ENCODE assay signal across 18 mouse cellular contexts in genomic region chrX:110810753-110811506, GRCm38 (mm10). TPM values are rescaled to one million over a fixed set of nuclear protein-coding genes. Genes with fewer than 3 reads are reported as not detected.
DNase-seq lines count a peak whose midpoint lies in the region; ATAC-seq lines count a peak whose summit lies in the region.
"Had no signal": no experiment of that assay in that cellular context is flagged by ENCODE, and none has a peak within 500 bp of the region (broad histone marks: within the 10 kb centered on the region; RNA-seq: fewer than 3 reads in every experiment).

No protein-coding gene starts in this region.

- WGBS in forebrain, embryonic 11.5 days, result 27% methylated on average over 5 of the region's 5 CpGs
- 23% methylated on average over 5 of the region's 5 CpGs for WGBS in hindbrain, embryonic 11.5 days
- 25% methylated on average over 5 of the region's 5 CpGs for WGBS in midbrain, embryonic 13.5 days

- H3K9me3 ChIP-seq in forebrain, embryonic 11.5 days (ENCODE audit: control insufficient read depth, low read length), result no peaks in the 10 kb centered on the region
- no peaks in the 10 kb centered on the region for H3K9me3 ChIP-seq in hindbrain, embryonic 11.5 days (ENCODE audit: control insufficient read depth, low read length)
- no peaks in the 10 kb centered on the region for H3K9me3 ChIP-seq in midbrain, embryonic 13.5 days
- H3K9me3 ChIP-seq: limb, embryonic 15.5 days had no signal

- no peak for DNase-seq in forebrain, embryonic 11.5 days (ENCODE audit: low spot score)
- peak; percentile 34 for DNase-seq in hindbrain, embryonic 11.5 days (ENCODE audit: low spot score)
- no peak for DNase-seq in adrenal gland, adult (ENCODE audit: inconsistent age in 2 of 2, low spot score in 1 of 2)
- DNase-seq in left cerebral cortex, postnatal 36 days (ENCODE audit: low spot score in 2 of 2), result no peak
- DNase-seq in layer of hippocampus, postnatal 10 days (ENCODE audit: low spot score in 2 of 2), result no peak
- DNase-seq in spleen, postnatal 4 days (ENCODE audit: low spot score in 2 of 2), result no peak
- DNase-seq: gastrocnemius, postnatal 10 days; kidney, adult 8-10 months; lung, adult 2 months; right cerebral cortex, adult 18-20 months had no signal

- ATAC-seq in forebrain, embryonic 11.5 days (replicated peaks; ENCODE audit: low FRiP score), result peak; percentile 36; the same call in 1 of the 2 replicates
- ATAC-seq in hindbrain, embryonic 11.5 days (ENCODE audit: low FRiP score), result peak; percentile 37
- ATAC-seq in midbrain, embryonic 13.5 days, result peak; percentile 21
- ATAC-seq: activated CD4-positive, CD25-positive, alpha-beta regulatory T cell, adult 4 months had no signal

- H3K36me3 ChIP-seq in forebrain, embryonic 11.5 days (ENCODE audit: control insufficient read depth, insufficient read depth, low read length), result no peaks in the 10 kb centered on the region
- no peaks in the 10 kb centered on the region for H3K36me3 ChIP-seq in hindbrain, embryonic 11.5 days (ENCODE audit: control insufficient read depth, insufficient read depth, low read length)
- H3K36me3 ChIP-seq in midbrain, embryonic 13.5 days, result no peaks in the 10 kb centered on the region
- H3K36me3 ChIP-seq: limb, embryonic 15.5 days had no signal

- no peak overlapping the region; the same call in 1 of the 2 replicates for H3K4me3 ChIP-seq in forebrain, embryonic 11.5 days (ENCODE audit: low read depth, low read length)
- peak overlapping the region; percentile 33 for H3K4me3 ChIP-seq in hindbrain, embryonic 11.5 days (ENCODE audit: low read depth, low read length)
- peak overlapping the region; percentile 64 for H3K4me3 ChIP-seq in midbrain, embryonic 13.5 days (replicated peaks)
- H3K4me3 ChIP-seq: erythroblast, embryonic 14.5 days; limb, embryonic 15.5 days; myocyte had no signal

- intact Hi-C loops in left cerebral cortex, postnatal 36 days (cut with DNase I), result no loop called here

- no peak overlapping the region for H3K9ac ChIP-seq in forebrain, embryonic 11.5 days (ENCODE audit: low read length)
- peak overlapping the region; percentile 34 for H3K9ac ChIP-seq in hindbrain, embryonic 11.5 days (ENCODE audit: low read depth, low read length)
- H3K9ac ChIP-seq in midbrain, embryonic 13.5 days (replicated peaks), result peak overlapping the region; percentile 51
- H3K9ac ChIP-seq: limb, embryonic 15.5 days had no signal

- H3K4me1 ChIP-seq in forebrain, embryonic 11.5 days (replicated peaks; ENCODE audit: control insufficient read depth, insufficient read depth, low read length), result peaks cover 2% of the 10 kb centered on the region; the same call in 1 of the 2 replicates
- H3K4me1 ChIP-seq in hindbrain, embryonic 11.5 days (replicated peaks; ENCODE audit: control insufficient read depth, insufficient read depth, low read length), result no peaks in the 10 kb centered on the region
- H3K4me1 ChIP-seq in midbrain, embryonic 13.5 days (replicated peaks), result peaks cover 4% of the 10 kb centered on the region; the same call in 1 of the 2 replicates
- H3K4me1 ChIP-seq: limb, embryonic 15.5 days had no signal

- H3K27ac ChIP-seq in forebrain, embryonic 11.5 days (ENCODE audit: low read depth, low read length), result peak overlapping the region; percentile 43; the same call in 1 of the 2 replicates
- H3K27ac ChIP-seq in hindbrain, embryonic 11.5 days (ENCODE audit: low read depth, low read length), result peak overlapping the region; percentile 81
- peak overlapping the region; percentile 87 for H3K27ac ChIP-seq in midbrain, embryonic 13.5 days
- H3K27ac ChIP-seq: limb, embryonic 15.5 days; macrophage had no signal

- peak overlapping the region; percentile 28; the same call in 1 of the 2 replicates for H3K4me2 ChIP-seq in forebrain, embryonic 11.5 days (ENCODE audit: low read depth, low read length, severe bottlenecking)
- peak overlapping the region; percentile 21 for H3K4me2 ChIP-seq in hindbrain, embryonic 11.5 days (replicated peaks; ENCODE audit: low read depth, low read length)
- peak overlapping the region; percentile 49 for H3K4me2 ChIP-seq in midbrain, embryonic 13.5 days (replicated peaks)
- H3K4me2 ChIP-seq: heart, embryonic 11.5 days; limb, embryonic 15.5 days had no signal

- no peaks in the 10 kb centered on the region for H3K27me3 ChIP-seq in forebrain, embryonic 11.5 days (ENCODE audit: control insufficient read depth, insufficient read depth, low read length)
- no peaks in the 10 kb centered on the region for H3K27me3 ChIP-seq in hindbrain, embryonic 11.5 days (ENCODE audit: control insufficient read depth, insufficient read depth, low read length)
- no peaks in the 10 kb centered on the region for H3K27me3 ChIP-seq in midbrain, embryonic 13.5 days

RNA-seq across cellular contexts. Expression of gene Pou3f4, which starts 3.1 kb away (rescaled TPM):
- polyA plus RNA-seq in forebrain, embryonic 11.5 days (2014; fragmentation: Nextera tagmentation; extraction: Ambion mirVana), result 8.3 and 10.1 TPM in 2 replicates
- 18.1 and 28.1 TPM in 2 replicates for polyA plus RNA-seq in hindbrain, embryonic 11.5 days (2014; fragmentation: Nextera tagmentation; extraction: Ambion mirVana)
- polyA plus RNA-seq in midbrain, embryonic 13.5 days (2015; fragmentation: Nextera tagmentation; extraction: Ambion mirVana), result 45.8 and 47.2 TPM in 2 replicates
- 1 to 10 TPM; 5.1 to 6.0 TPM for total RNA-seq in left cerebral cortex, postnatal 36 days (2021)
- total RNA-seq in layer of hippocampus, postnatal 10 days (2021), result 1 to 10 TPM; 3.8 to 4.5 TPM
- total RNA-seq: hematopoietic stem cell, adult 5-6 weeks had no signal
- polyA plus RNA-seq: activated CD4-positive, CD25-positive, alpha-beta regulatory T cell, adult 4 months; erythroblast, embryonic 14.5 days; lung, adult 2 months; macrophage; myocyte had no signal
